Mouse (Mus musculus) kidney, postnatal 0 days (tissue): ENCODE results near the gene Spem1. TPM values are rescaled to one million over a fixed set of nuclear protein-coding genes. Genes with fewer than 3 reads are reported as not detected.

ENCODE experiments used
- ATAC-seq: fragments of 200-750 bp; cut with Nextera tagmentation; replicated peaks from 2 replicates; pipeline ENCODE4 v1.8.0; 2017; ENCODE audit warnings: low read depth, moderate number of reproducible peaks, moderate TSS enrichment, moderate library complexity; ENCODE audit not compliant: low FRiP score
- DNase-seq: peaks from one replicate; pipeline ENCODE4 v3.0.0-alpha.2; 2016; ENCODE audit warnings: low spot score
- H3K27ac ChIP-seq: fragments of 300-500 bp; sonication (generic); 2 replicates; pipeline ENCODE4 v1.5.1; 2014; ENCODE audit warnings: mild to moderate bottlenecking
- H3K27me3 ChIP-seq: fragments of 300-500 bp; sonication (generic); 2 replicates; pipeline ENCODE4 v1.6.1; 2014; ENCODE audit warnings: low read length, mixed read lengths; ENCODE audit not compliant: insufficient read depth
- H3K36me3 ChIP-seq: fragments of 300-500 bp; sonication (generic); 2 replicates; pipeline ENCODE4 v1.6.1; 2014; ENCODE audit warnings: low read length, mixed read lengths; ENCODE audit not compliant: insufficient read depth
- H3K4me1 ChIP-seq: fragments of 300-500 bp; sonication (generic); replicated peaks from 2 replicates; pipeline ENCODE4 v1.6.1; 2014; ENCODE audit warnings: antibody characterized with exemption, low read length, mixed read lengths; ENCODE audit not compliant: insufficient read depth
- H3K4me2 ChIP-seq: fragments of 300-500 bp; sonication (generic); 2 replicates; pipeline ENCODE4 v1.6.1; 2014; ENCODE audit warnings: mild to moderate bottlenecking, low read length, moderate library complexity, mixed read lengths
- H3K4me3 ChIP-seq: fragments of 300-500 bp; sonication (generic); replicated peaks from 2 replicates; pipeline ENCODE4 v1.5.1; 2014; ENCODE audit warnings: low read depth, low read length
- H3K9ac ChIP-seq: fragments of 300-500 bp; sonication (generic); 2 replicates; pipeline ENCODE4 v1.6.1; 2014; ENCODE audit warnings: low read depth, low read length
- H3K9me3 ChIP-seq: fragments of 300-500 bp; sonication (generic); replicated peaks from 2 replicates; pipeline ENCODE4 v1.6.1; 2016; ENCODE audit warnings: low read length, inconsistent platforms, mixed read lengths
- CTCF ChIP-seq: IDR thresholded peaks from 2 replicates; pipeline ENCODE4 v1.5.1; 2016; ENCODE audit warnings: antibody characterized with exemption, low read depth, mild to moderate bottlenecking, moderate library complexity
- WGBS: fragments of 180-500 bp; shearing (Covaris S2); extraction: QIAGEN DNeasy Blood & Tissue Kit; methylation state at CpG from one replicate; pipeline ENCODE4 v1.1.7; 2014; 5-methylcytosine and 5-hydroxymethylcytosine counted together
- polyA plus RNA-seq: library from polyadenylated mRNA; unstranded; fragments of >200 nt; fragmentation: Nextera tagmentation; extraction: Ambion mirVana; gene quantifications from 2 replicates; pipeline ENCODE4 v1.2.1, GENCODE M21; 2015

Spem1 gene
- polyA plus RNA-seq, 1 experiment from 2014 or later = not detected

GRCm38 (mm10) chr11:69837604-69837951, 15.6 kb upstream of the Spem1 start, which contains the start of gene Nlgn2:
Nlgn2 (minus strand) TSS chr11:69837784.
- H3K4me2 ChIP-seq = peak within 1 kb of the TSS; percentile 97
- peak; percentile 56; the same call in 1 of the 2 replicates for ATAC-seq
- no peaks in the 10 kb centered on the region for H3K9me3 ChIP-seq

GRCm38 (mm10) chr11:69836703-69837576, 15.0 kb upstream of the Spem1 start:
- ATAC-seq (no peak), DNase-seq (peak; percentile 50)
- no peaks in the 10 kb centered on the region for H3K9me3 ChIP-seq
- H3K4me2 ChIP-seq = peak overlapping the region; percentile 97
- no peaks in the 10 kb centered on the region for H3K36me3 ChIP-seq
- H3K4me3 ChIP-seq = peak overlapping the region; percentile 59
- H3K9ac ChIP-seq = peak overlapping the region; percentile 75
- H3K4me1 ChIP-seq = peaks cover 27% of the 10 kb centered on the region
- H3K27me3 ChIP-seq = no peaks in the 10 kb centered on the region
- under 1% methylated on average over 49 of the region's 52 CpGs for WGBS
- H3K27ac ChIP-seq = peak overlapping the region; percentile 93
- TF ChIP-seq CTCF = no peak

More at GRCm38 (mm10) chr11:69837604-69837951, 15.6 kb upstream of the Spem1 start, which contains the start of gene Nlgn2:
- WGBS = under 1% methylated on average over 32 of the region's 32 CpGs
- Histone ChIP-seq H3K4me1 (peaks cover 27% of the 10 kb centered on the region), H3K9ac (peak within 1 kb of the TSS; percentile 75), H3K27ac (peak within 1 kb of the TSS; percentile 93), H3K36me3 (no peaks in the 10 kb centered on the region), H3K4me3 (peak within 1 kb of the TSS; percentile 59), H3K27me3 (no peaks in the 10 kb centered on the region)
- TF ChIP-seq CTCF = peak; percentile 25; the same call in 1 of the 2 replicates
- DNase-seq = no peak

GRCm38 (mm10) chr11:69835966-69836335, 14.0 kb upstream of the Spem1 start:
- Histone ChIP-seq H3K36me3 (no peaks in the 10 kb centered on the region), H3K9me3 (no peaks in the 10 kb centered on the region), H3K4me2 (peak overlapping the region; percentile 97), H3K4me1 (peaks cover 27% of the 10 kb centered on the region), H3K4me3 (peak overlapping the region; percentile 59; the same call in 1 of the 2 replicates), H3K27me3 (no peaks in the 10 kb centered on the region), H3K9ac (no peak overlapping the region), H3K27ac (no peak overlapping the region)
- TF ChIP-seq CTCF = no peak
- DNase-seq = no peak
- 18% methylated on average over 4 of the region's 4 CpGs for WGBS
- no peak for ATAC-seq

GRCm38 (mm10) chr11:69835326-69835965, 13.5 kb upstream of the Spem1 start:
- Histone ChIP-seq H3K27me3 (no peaks in the 10 kb centered on the region), H3K9ac (no peak overlapping the region), H3K4me3 (no peak overlapping the region), H3K4me2 (peak overlapping the region; percentile 97; the same call in 1 of the 2 replicates), H3K9me3 (no peaks in the 10 kb centered on the region), H3K27ac (no peak overlapping the region), H3K36me3 (no peaks in the 10 kb centered on the region), H3K4me1 (peaks cover 27% of the 10 kb centered on the region)
- ATAC-seq (no peak), DNase-seq (no peak)
- no peak for TF ChIP-seq CTCF
- WGBS = 23% methylated on average over 9 of the region's 9 CpGs

- H3K27ac ChIP-seq = no peak overlapping the region
- no peaks in the 10 kb centered on the region for H3K36me3 ChIP-seq
- 8% methylated on average over 44 of the region's 48 CpGs for WGBS
- peak; percentile 47 for DNase-seq
- no peaks in the 10 kb centered on the region for H3K27me3 ChIP-seq
- H3K4me3 ChIP-seq = peak overlapping the region; percentile 42
- TF ChIP-seq CTCF = 0 out of 2 replicates have a peak, but pooled peaks have one; percentile 4
- peak overlapping the region; percentile 92 for H3K4me2 ChIP-seq
- no peak for ATAC-seq
- H3K4me1 ChIP-seq = peaks cover 23% of the 10 kb centered on the region
- H3K9ac ChIP-seq = peak overlapping the region; percentile 74
- H3K9me3 ChIP-seq = no peaks in the 10 kb centered on the region
These were observed 12.1 kb upstream of the Spem1 start for GRCm38 (mm10) chr11:69834001-69834549.

GRCm38 (mm10) chr11:69833554-69833953, 11.6 kb upstream of the Spem1 start:
- H3K27me3 ChIP-seq = no peaks in the 10 kb centered on the region
- H3K27ac ChIP-seq = no peak overlapping the region
- peaks cover 22% of the 10 kb centered on the region for H3K4me1 ChIP-seq
- H3K4me3 ChIP-seq = peak overlapping the region; percentile 42
- no peaks in the 10 kb centered on the region for H3K9me3 ChIP-seq
- H3K4me2 ChIP-seq = peak overlapping the region; percentile 92
- H3K36me3 ChIP-seq = no peaks in the 10 kb centered on the region
- DNase-seq (no peak), ATAC-seq (no peak)
- no peak for TF ChIP-seq CTCF
- WGBS = 68% methylated on average over 8 of the region's 8 CpGs
- peak overlapping the region; percentile 74; the same call in 1 of the 2 replicates for H3K9ac ChIP-seq
